Mouse (Mus musculus) stomach, postnatal 0 days (tissue): ENCODE measurements around the gene Foxp1. TPM values are rescaled to one million over a fixed set of nuclear protein-coding genes. Genes with fewer than 3 reads are reported as not detected.

Source experiments
- ATAC-seq: fragments of 200-750 bp; cut with Nextera tagmentation; 2 replicates; pipeline ENCODE4 v1.8.0; 2017; ENCODE audit not compliant: low FRiP score, low TSS enrichment
- DNase-seq: peaks from one replicate; pipeline ENCODE4 v3.0.0-alpha.2; 2016; ENCODE audit warnings: low spot score
- H3K27ac ChIP-seq: fragments of 300-500 bp; sonication (generic); replicated peaks from 2 replicates; pipeline ENCODE4 v1.5.1; 2014; ENCODE audit warnings: mild to moderate bottlenecking, control low read depth
- H3K27me3 ChIP-seq: fragments of 300-500 bp; sonication (generic); 2 replicates; pipeline ENCODE4 v1.6.1; 2014; ENCODE audit warnings: low read length; ENCODE audit not compliant: control insufficient read depth, insufficient read depth
- H3K36me3 ChIP-seq: fragments of 300-500 bp; sonication (generic); 2 replicates; pipeline ENCODE4 v1.6.1; 2014; ENCODE audit warnings: low read length, mixed read lengths; ENCODE audit not compliant: control insufficient read depth, insufficient read depth
- H3K4me1 ChIP-seq: fragments of 300-500 bp; sonication (generic); replicated peaks from 2 replicates; pipeline ENCODE4 v1.6.1; 2014; ENCODE audit warnings: antibody characterized with exemption; ENCODE audit not compliant: control insufficient read depth, insufficient read depth
- H3K4me2 ChIP-seq: fragments of 300-500 bp; sonication (generic); replicated peaks from 2 replicates; pipeline ENCODE4 v1.6.1; 2014; ENCODE audit warnings: low read depth, mild to moderate bottlenecking, control low read depth, moderate library complexity
- H3K4me3 ChIP-seq: fragments of 300-500 bp; sonication (generic); 2 replicates; pipeline ENCODE4 v1.5.1; 2014; ENCODE audit warnings: low read depth, low read length, control low read depth
- H3K9ac ChIP-seq: fragments of 300-500 bp; sonication (generic); 2 replicates; pipeline ENCODE4 v1.6.1; 2014; ENCODE audit warnings: mild to moderate bottlenecking, low read length, control low read depth, mixed read lengths
- H3K9me3 ChIP-seq: fragments of 300-500 bp; sonication (generic); 2 replicates; pipeline ENCODE4 v1.6.1; 2016; ENCODE audit warnings: low read length; ENCODE audit not compliant: control insufficient read depth
- CTCF ChIP-seq: IDR thresholded peaks from 2 replicates; pipeline ENCODE4 v1.5.1; 2016; ENCODE audit warnings: antibody characterized with exemption, low read depth, mild to moderate bottlenecking, moderate library complexity
- EP300 ChIP-seq: optimal IDR thresholded peaks from 2 replicates; pipeline ENCODE3; 2016; ENCODE audit warnings: antibody characterized with exemption
- WGBS: fragments of 180-500 bp; shearing (Covaris S2); extraction: QIAGEN DNeasy Blood & Tissue Kit; methylation state at CpG from one replicate; pipeline ENCODE4 v1.1.7; 2014; 5-methylcytosine and 5-hydroxymethylcytosine counted together
- polyA plus RNA-seq: library from polyadenylated mRNA; unstranded; fragments of >200 nt; fragmentation: Nextera tagmentation; extraction: Ambion mirVana; gene quantifications from 2 replicates; pipeline ENCODE4 v1.2.1, GENCODE M21; 2015

The Foxp1 gene
- polyA plus RNA-seq, 1 experiment from 2014 or later: 68.9 TPM

DNA sequence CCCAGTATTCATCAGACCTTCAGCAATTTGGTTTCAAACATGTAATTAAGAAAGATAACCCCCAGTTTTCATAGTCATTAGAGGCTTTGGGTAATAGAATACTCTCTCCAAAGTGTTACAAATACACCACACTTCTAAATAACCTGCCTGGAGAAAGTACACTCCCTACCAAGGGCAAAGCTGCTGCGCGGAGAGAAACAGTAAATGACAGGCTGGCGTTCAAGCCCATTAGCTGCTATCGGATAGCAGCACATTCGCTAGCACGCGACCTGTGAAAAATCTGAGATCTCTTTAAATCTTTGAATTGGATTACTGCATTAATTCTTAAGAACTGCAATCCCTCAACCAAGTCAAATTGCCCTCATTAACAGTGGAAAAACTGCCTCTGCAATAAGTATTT lies 418.1 kb downstream of the Foxp1 start:
- DNase-seq (no peak), ATAC-seq (no peak)
- Histone ChIP-seq H3K36me3 (no peaks in the 10 kb centered on the region), H3K4me2 (no peak overlapping the region), H3K9ac (no peak overlapping the region), H3K4me1 (0 out of 2 replicates have a peak, but pooled peaks cover 2% of the 10 kb centered on the region), H3K9me3 (no peaks in the 10 kb centered on the region), H3K27me3 (no peaks in the 10 kb centered on the region), H3K27ac (no peak overlapping the region), H3K4me3 (no peak overlapping the region)
- TF ChIP-seq CTCF: no peak
- TF ChIP-seq EP300: no peak
- WGBS: 78% methylated on average over 7 of the region's 7 CpGs

DNA sequence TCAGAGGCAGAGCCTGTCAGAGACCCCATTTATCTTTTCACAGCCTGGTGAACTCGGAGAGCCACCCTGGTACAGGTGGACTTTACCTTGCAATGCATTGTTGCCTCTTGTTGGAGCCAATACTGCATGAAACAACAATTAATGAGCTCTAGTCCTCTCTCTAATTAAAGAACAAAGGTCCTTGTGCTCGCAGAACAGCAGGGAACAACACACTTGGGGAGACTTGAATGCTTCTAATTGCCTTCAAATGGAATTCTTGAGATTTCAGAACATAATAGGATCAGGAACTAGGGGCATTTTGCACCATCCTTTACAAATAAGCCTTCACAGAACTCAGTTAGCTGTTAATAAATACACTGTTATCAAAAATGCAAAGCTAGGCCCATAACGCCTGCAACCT lies 418.6 kb downstream of the Foxp1 start:
- no peak for ATAC-seq
- Histone ChIP-seq H3K27ac (no peak overlapping the region), H3K9ac (no peak overlapping the region), H3K27me3 (no peaks in the 10 kb centered on the region), H3K36me3 (no peaks in the 10 kb centered on the region), H3K4me2 (no peak overlapping the region), H3K4me1 (0 out of 2 replicates have a peak, but pooled peaks cover 2% of the 10 kb centered on the region), H3K4me3 (no peak overlapping the region), H3K9me3 (no peaks in the 10 kb centered on the region)
- no peak for DNase-seq
- 70% methylated on average over 3 of the region's 3 CpGs for WGBS
- TF ChIP-seq EP300 (no peak), CTCF (no peak)

DNA sequence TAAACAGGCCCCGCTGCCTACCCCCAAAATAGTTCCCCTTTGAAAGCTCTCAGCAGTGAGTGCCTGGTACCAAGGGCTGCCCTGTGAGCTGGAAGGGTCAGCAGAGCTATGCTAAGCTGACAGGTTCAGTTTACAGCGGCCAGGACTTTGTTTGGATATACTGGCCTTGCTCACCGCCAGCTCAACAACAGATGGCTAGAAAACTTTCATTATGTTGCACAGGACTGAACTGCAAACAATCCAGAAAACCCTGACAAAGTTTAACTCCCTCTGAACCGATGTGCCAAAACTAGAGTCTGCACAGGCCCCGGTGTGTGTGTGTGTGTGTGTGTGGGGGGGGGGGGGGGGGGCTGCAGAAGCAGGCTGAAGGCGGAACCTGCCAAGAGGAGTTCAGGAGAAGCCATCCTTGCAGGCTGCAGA lies 421.0 kb downstream of the Foxp1 start:
- peaks cover 4% of the 10 kb centered on the region; the same call in 1 of the 2 replicates for H3K4me1 ChIP-seq
- DNase-seq: peak; percentile 42

DNA sequence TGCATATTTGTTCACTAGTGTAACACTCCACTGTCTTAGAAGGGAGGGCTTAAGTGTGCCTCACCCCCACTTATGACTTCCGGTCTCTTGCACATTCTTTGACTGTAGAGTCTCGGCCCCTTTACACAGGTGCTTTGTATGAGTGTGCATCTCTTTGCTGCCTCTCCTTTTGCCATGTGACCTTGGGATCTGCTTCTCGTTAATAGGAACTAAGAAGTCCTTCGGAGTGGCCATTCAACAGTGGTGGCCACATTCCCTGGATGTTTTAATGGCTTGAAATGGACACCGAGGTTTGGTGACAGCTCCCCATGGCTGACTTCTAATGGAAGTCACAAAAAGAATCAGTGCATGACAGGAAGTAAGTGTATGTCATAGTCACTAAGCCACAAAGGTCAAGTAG lies 422.2 kb downstream of the Foxp1 start:
- Histone ChIP-seq H3K27ac (no peak overlapping the region), H3K4me3 (no peak overlapping the region), H3K9ac (no peak overlapping the region), H3K27me3 (no peaks in the 10 kb centered on the region), H3K4me1 (peaks cover 4% of the 10 kb centered on the region; the same call in 1 of the 2 replicates), H3K4me2 (no peak overlapping the region), H3K9me3 (no peaks in the 10 kb centered on the region), H3K36me3 (no peaks in the 10 kb centered on the region)
- DNase-seq: no peak
- peak; percentile 9; the same call in 1 of the 2 replicates for ATAC-seq
- TF ChIP-seq EP300 (no peak), CTCF (no peak)
- WGBS: 46% methylated on average over 5 of the region's 5 CpGs

More for the DNA sequence above, 421.0 kb downstream of the Foxp1 start:
- 11% methylated on average over 6 of the region's 6 CpGs for WGBS
- Histone ChIP-seq H3K9ac (peak overlapping the region; percentile 45; the same call in 1 of the 2 replicates), H3K27me3 (no peaks in the 10 kb centered on the region), H3K9me3 (no peaks in the 10 kb centered on the region), H3K4me3 (no peak overlapping the region), H3K27ac (peak overlapping the region; percentile 59), H3K36me3 (no peaks in the 10 kb centered on the region), H3K4me2 (peak overlapping the region; percentile 46)
- no peak for TF ChIP-seq CTCF
- no peak for TF ChIP-seq EP300
- ATAC-seq: peak; percentile 64

DNA sequence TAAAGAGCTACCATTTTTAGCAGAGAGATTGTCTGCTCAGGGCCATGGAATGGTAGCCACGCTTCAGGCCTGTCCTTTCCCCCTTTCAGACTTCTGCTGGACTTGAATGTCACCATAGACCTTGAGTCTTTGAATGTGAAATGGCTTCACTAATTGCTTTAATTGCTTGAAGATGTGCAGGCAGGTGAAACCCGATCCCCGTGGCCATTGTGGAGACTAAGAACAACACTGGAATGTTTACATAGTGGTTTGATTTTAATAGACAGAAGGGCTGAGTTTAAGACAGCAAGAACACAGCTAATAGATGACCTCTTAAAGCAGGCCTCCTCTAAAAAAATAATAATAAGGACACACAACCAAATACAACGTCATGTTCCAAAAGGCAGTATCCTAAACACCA lies 422.7 kb downstream of the Foxp1 start:
- H3K4me2 ChIP-seq: no peak overlapping the region
- H3K27me3 ChIP-seq: no peaks in the 10 kb centered on the region
- H3K9ac ChIP-seq: no peak overlapping the region
- ATAC-seq (no peak), DNase-seq (no peak)
- no peak overlapping the region for H3K27ac ChIP-seq
- no peaks in the 10 kb centered on the region for H3K9me3 ChIP-seq
- peaks cover 4% of the 10 kb centered on the region; the same call in 1 of the 2 replicates for H3K4me1 ChIP-seq
- TF ChIP-seq CTCF (no peak), EP300 (no peak)
- no peaks in the 10 kb centered on the region for H3K36me3 ChIP-seq
- H3K4me3 ChIP-seq: no peak overlapping the region
- 58% methylated on average over 4 of the region's 4 CpGs for WGBS

DNA sequence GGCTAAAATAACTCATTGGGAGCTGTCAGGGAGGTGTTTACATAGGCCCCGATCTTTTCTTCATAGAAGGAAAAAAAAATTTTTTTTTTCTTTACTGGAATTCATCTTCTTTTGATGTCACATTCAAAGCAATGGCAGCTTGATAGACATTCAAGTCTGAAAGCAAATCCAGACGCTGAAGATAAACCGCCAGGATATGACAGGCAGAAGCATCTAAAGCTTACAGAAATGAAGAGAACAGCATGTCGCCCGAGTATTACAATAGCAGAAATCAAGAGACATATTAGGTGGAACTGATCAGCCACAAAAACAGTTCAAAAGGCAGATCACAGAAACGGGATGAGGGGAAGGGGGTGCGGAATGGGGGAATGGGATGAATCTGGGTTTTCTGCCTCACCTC lies 425.3 kb downstream of the Foxp1 start:
- TF ChIP-seq EP300 (no peak), CTCF (no peak)
- Histone ChIP-seq H3K36me3 (no peaks in the 10 kb centered on the region), H3K27me3 (no peaks in the 10 kb centered on the region), H3K9ac (0 out of 2 replicates have a peak overlapping the region, but pooled peaks have one; percentile 18), H3K4me3 (no peak overlapping the region), H3K9me3 (no peaks in the 10 kb centered on the region), H3K27ac (peak overlapping the region; percentile 90), H3K4me1 (peaks cover 14% of the 10 kb centered on the region), H3K4me2 (peak overlapping the region; percentile 66; the same call in 1 of the 2 replicates)
- WGBS: 32% methylated on average over 7 of the region's 7 CpGs
- no peak for DNase-seq
- ATAC-seq: no peak
